Mouse (Mus musculus) CH12.LX (cell line): ENCODE data around the gene Rgs3. TPM values are rescaled to one million over a fixed set of nuclear protein-coding genes. Genes with fewer than 3 reads are reported as not detected.

Experiments
- DNase-seq: peaks from one replicate; pipeline ENCODE4 v3.0.0-alpha.2; 2013; ENCODE audit errors: extremely low read depth
- H3K27ac ChIP-seq: 2 replicates; pipeline ENCODE4 v1.5.1; 2012; ENCODE audit warnings: low read depth, mild to moderate bottlenecking, control low read depth, moderate library complexity; ENCODE audit not compliant: insufficient read depth
- H3K27me3 ChIP-seq: replicated peaks from 2 replicates; pipeline ENCODE3; 2012; ENCODE audit warnings: inconsistent platforms
- H3K36me3 ChIP-seq, 2 experiments: replicated peaks in 1 of 2; 2 replicates each; pipeline versions ENCODE3 to v1.6.1; 2012; ENCODE audit warnings: inconsistent platforms in 1 of 2, low read length in 1 of 2, mild to moderate bottlenecking in 1 of 2, mixed read lengths in 1 of 2, moderate library complexity in 1 of 2; ENCODE audit not compliant: control insufficient read depth in 1 of 2, insufficient read depth in 1 of 2
- H3K4me1 ChIP-seq, 2 experiments: 2 replicates each; pipeline ENCODE4 v1.6.1; 2012; ENCODE audit warnings: inconsistent platforms in 1 of 2, moderate library complexity in 1 of 2; ENCODE audit not compliant: insufficient read depth in 2 of 2, control insufficient read depth in 1 of 2
- H3K4me2 ChIP-seq: 2 replicates; pipeline ENCODE4 v1.6.1; 2012; ENCODE audit warnings: low read depth, mild to moderate bottlenecking, control low read depth; ENCODE audit not compliant: poor library complexity, insufficient read depth, severe bottlenecking
- H3K4me3 ChIP-seq, 3 experiments: fragments of 150-350 bp in 1 of 3; sonication (generic) in 1 of 3; replicated peaks in 1 of 3; 2 replicates each; pipeline versions ENCODE3 to v1.5.1; 2011 to 2012; ENCODE audit warnings: low read depth in 2 of 3, low read length in 2 of 3, mild to moderate bottlenecking in 2 of 3, moderate library complexity in 2 of 3, control low read depth in 1 of 3, improper control_type of control experiment in 1 of 3, inconsistent platforms in 1 of 3, mixed read lengths in 1 of 3; ENCODE audit not compliant: poor library complexity in 1 of 3
- H3K79me2 ChIP-seq: replicated peaks from 2 replicates; pipeline ENCODE4 v1.6.1; 2012; ENCODE audit warnings: mild to moderate bottlenecking, moderate library complexity; ENCODE audit not compliant: control insufficient read depth, poor library complexity, insufficient read depth, severe bottlenecking; ENCODE audit errors: extremely low read depth
- H3K9ac ChIP-seq: 2 replicates; pipeline ENCODE4 v1.6.1; 2012; ENCODE audit warnings: low read depth, mild to moderate bottlenecking, control low read depth, moderate library complexity; ENCODE audit not compliant: insufficient read depth
- H3K9me3 ChIP-seq: replicated peaks from 2 replicates; pipeline ENCODE3; 2012; ENCODE audit warnings: low read length, inconsistent platforms, mixed read lengths
- CHD2 ChIP-seq: IDR thresholded peaks from 2 replicates; pipeline ENCODE4 v1.6.1; 2011; ENCODE audit warnings: low read length, improper control_type of control experiment
- CTCF ChIP-seq, 2 experiments: IDR thresholded peaks in 1 of 2; conservative IDR thresholded peaks in 1 of 2; 2 replicates each; pipeline ENCODE4 v1.5.1; 2011 to 2012; ENCODE audit warnings: low read depth in 2 of 2, low read length in 2 of 2, improper control_type of control experiment in 1 of 2, inconsistent platforms in 1 of 2, mild to moderate bottlenecking in 1 of 2, moderate library complexity in 1 of 2
- ETS1 ChIP-seq: conservative IDR thresholded peaks from 2 replicates; pipeline ENCODE4 v1.6.1; 2012; ENCODE audit warnings: low read depth, mild to moderate bottlenecking, inconsistent platforms, low read length, improper control_type of control experiment, moderate library complexity
- GABPA ChIP-seq: IDR thresholded peaks from 2 replicates; pipeline ENCODE4 v1.6.1; 2012; ENCODE audit warnings: low read depth, low read length, improper control_type of control experiment, inconsistent platforms; ENCODE audit not compliant: insufficient replicate concordance
- IRF4 ChIP-seq: IDR thresholded peaks from 2 replicates; pipeline ENCODE4 v1.6.1; 2014; ENCODE audit warnings: low read depth, mild to moderate bottlenecking, inconsistent platforms, low read length, improper control_type of control experiment
- JUN ChIP-seq: IDR thresholded peaks from 2 replicates; pipeline ENCODE4 v1.6.1; 2011; ENCODE audit warnings: low read depth, mild to moderate bottlenecking, low read length, improper control_type of control experiment, moderate library complexity; ENCODE audit not compliant: insufficient read depth
- JUND ChIP-seq: conservative IDR thresholded peaks from 2 replicates; pipeline ENCODE4 v1.6.1; 2011; ENCODE audit warnings: low read depth, low read length, improper control_type of control experiment
- KAT2A ChIP-seq: IDR thresholded peaks from 2 replicates; pipeline ENCODE4 v1.6.1; 2012; ENCODE audit warnings: low read length, improper control_type of control experiment, inconsistent platforms; ENCODE audit not compliant: insufficient replicate concordance
- MAFK ChIP-seq: IDR thresholded peaks from 2 replicates; pipeline ENCODE4 v1.6.1; 2011; ENCODE audit warnings: low read length, improper control_type of control experiment; ENCODE audit not compliant: insufficient replicate concordance
- MAX ChIP-seq: IDR thresholded peaks from 2 replicates; pipeline ENCODE4 v1.6.1; 2011; ENCODE audit warnings: low read length, improper control_type of control experiment
- MAZ ChIP-seq: IDR thresholded peaks from 2 replicates; pipeline ENCODE4 v1.6.1; 2012; ENCODE audit warnings: low read depth, mild to moderate bottlenecking, inconsistent platforms, low read length, improper control_type of control experiment, moderate library complexity
- MEF2A ChIP-seq: IDR thresholded peaks from 2 replicates; pipeline ENCODE4 v1.6.1; 2014; ENCODE audit warnings: low read depth, mild to moderate bottlenecking, inconsistent platforms, low read length, improper control_type of control experiment, borderline replicate concordance
- MXI1 ChIP-seq: IDR thresholded peaks from 2 replicates; pipeline ENCODE4 v1.6.1; 2011; ENCODE audit warnings: mild to moderate bottlenecking, low read depth, low read length, improper control_type of control experiment
- MYC ChIP-seq: IDR thresholded peaks from 2 replicates; pipeline ENCODE4 v1.6.1; 2011; ENCODE audit warnings: low read depth, mild to moderate bottlenecking, improper control_type of control experiment, low read length
- POLR2A ChIP-seq: IDR thresholded peaks from 2 replicates; pipeline ENCODE4 v1.6.1; 2011; ENCODE audit warnings: low read depth, mild to moderate bottlenecking, improper control_type of control experiment, low read length
- POLR2AphosphoS2 ChIP-seq: IDR thresholded peaks from 2 replicates; pipeline ENCODE4 v1.6.1; 2011; ENCODE audit warnings: low read depth, low read length, improper control_type of control experiment
- RAD21 ChIP-seq: IDR thresholded peaks from 2 replicates; pipeline ENCODE4 v1.6.1; 2011; ENCODE audit warnings: low read depth, mild to moderate bottlenecking, low read length, improper control_type of control experiment, moderate library complexity
- TCF12 ChIP-seq: IDR thresholded peaks from 2 replicates; pipeline ENCODE4 v1.6.1; 2014; ENCODE audit warnings: low read depth, mild to moderate bottlenecking, inconsistent platforms, low read length, improper control_type of control experiment
- USF1 ChIP-seq: IDR thresholded peaks from 2 replicates; pipeline ENCODE4 v1.6.1; 2014; ENCODE audit warnings: low read depth, mild to moderate bottlenecking, inconsistent platforms, low read length, improper control_type of control experiment
- ZMIZ1 ChIP-seq: IDR thresholded peaks from 2 replicates; pipeline ENCODE4 v1.6.1; 2012; ENCODE audit warnings: low read depth, mild to moderate bottlenecking, inconsistent platforms, low read length, improper control_type of control experiment
- dilution Hi-C: fragments of 300-500 bp; cut with MboI; formaldehyde crosslinking; loops from 2 replicates; pipeline ENCODE4 v1.14.3; 2020; ENCODE audit warnings: low sequenced_read_pairs; ENCODE audit not compliant: extremely low pct_unique_long_range_greater_than_20kb, extremely low pct_ligation_motif_present
- in situ Hi-C: fragments of 300-500 bp; cut with MboI; formaldehyde crosslinking; loops from 3 replicates; pipeline ENCODE4 v1.14.3; 2019; ENCODE audit warnings: low sequenced_read_pairs, low pct_ligation_motif_present, low pct_unique_long_range_greater_than_20kb, mixed read lengths
- polyA plus RNA-seq: library from polyadenylated mRNA; unstranded; fragments of >175 nt; gene quantifications from 2 replicates; pipeline ENCODE4 v1.2.1, GENCODE M21; 2012; ENCODE audit warnings: low read depth; ENCODE audit not compliant: insufficient read length
- total RNA-seq, 2 experiments: library from RNA; depleted of rRNA; stranded (reverse); fragments of 300-350 nt in 1 of 2; fragments of >200 nt in 1 of 2; gene quantifications; 2 replicates each; pipeline ENCODE4 v1.2.3; 2012 to 2014

The Rgs3 gene
- total and polyA plus RNA-seq, 3 experiments: 3.3 to 6.0 (median 3.5) TPM

DNA sequence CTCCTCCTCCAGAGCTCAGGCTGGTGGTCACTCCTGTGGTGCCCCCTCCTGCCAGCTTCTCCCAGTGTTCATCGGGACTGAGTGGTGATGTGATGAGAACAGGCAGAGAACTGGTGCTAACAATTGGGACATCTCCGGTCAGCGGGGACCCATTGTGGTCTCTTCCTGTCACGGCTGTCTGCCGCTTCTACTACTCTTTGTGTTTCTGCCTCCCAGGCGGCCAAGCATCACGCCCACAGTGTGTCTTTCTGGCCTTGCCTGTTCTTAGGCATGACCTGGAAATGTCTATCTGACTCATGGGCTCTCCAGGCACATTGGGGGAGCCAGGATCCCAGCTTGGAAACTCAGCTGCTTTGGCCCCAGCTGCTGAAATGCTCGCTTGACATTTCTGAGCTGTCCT, 83.8 kb downstream of the Rgs3 start:
- Histone ChIP-seq H3K9ac (no peak overlapping the region), H3K9me3 (no peaks in the 10 kb centered on the region), H3K27ac (no peak overlapping the region), H3K4me1 (peaks cover 15 to 38% of the 10 kb centered on the region in 2 experiments), H3K27me3 (no peaks in the 10 kb centered on the region), H3K79me2 (no peaks in the 10 kb centered on the region), H3K4me2 (no peak overlapping the region)
- dilution Hi-C loops (no loop called here), in situ Hi-C loops (no loop called here)
- DNase-seq: no peak
- no peak for TF ChIP-seq JUND
- TF ChIP-seq, all 38 proteins: peak for 0
- H3K36me3 ChIP-seq: no peaks in the 10 kb centered on the region
- no peak overlapping the region for H3K4me3 ChIP-seq

- H3K9ac ChIP-seq: no peak overlapping the region
- H3K27ac ChIP-seq: no peak overlapping the region
- H3K4me2 ChIP-seq: no peak overlapping the region
- dilution Hi-C loops (no loop called here), in situ Hi-C loops (no loop called here)
- no peak for TF ChIP-seq ETS1
- TF ChIP-seq POLR2AphosphoS2: no peak
- no peak for TF ChIP-seq USF1
- TF ChIP-seq RAD21: no peak
- no peak for TF ChIP-seq MYC
- TF ChIP-seq TCF12: no peak
- no peak for TF ChIP-seq GABPA
- no peak for TF ChIP-seq MAX
- no peak for TF ChIP-seq IRF4
- TF ChIP-seq MAFK: no peak
- no peak for TF ChIP-seq KAT2A
- TF ChIP-seq POLR2A: no peak
- no peak for TF ChIP-seq CTCF (conservative IDR thresholded peaks at IDR 0.05 in 1 of 2, IDR thresholded peaks at IDR 0.05 in 1 of 2; ENCODE audit: low read depth in 2 of 2, low read length in 2 of 2)
- no peak for TF ChIP-seq MXI1
- no peak for TF ChIP-seq MAZ
- no peak for TF ChIP-seq ZMIZ1
- no peak for TF ChIP-seq MEF2A
- no peak for TF ChIP-seq CHD2
- TF ChIP-seq JUN: no peak
- no peaks in the 10 kb centered on the region for H3K79me2 ChIP-seq
- no peak overlapping the region for H3K4me3 ChIP-seq
- DNase-seq: no peak
- peaks cover 18 to 43% of the 10 kb centered on the region in 2 experiments for H3K4me1 ChIP-seq
- H3K36me3 ChIP-seq: no peaks in the 10 kb centered on the region
- no peaks in the 10 kb centered on the region for H3K27me3 ChIP-seq
- H3K9me3 ChIP-seq: no peaks in the 10 kb centered on the region
Observed at GRCm38 (mm10) chr4:62644031-62644793, 84.6 kb downstream of the Rgs3 start.
